Mouse (Mus musculus) spleen, postnatal 14 days (tissue): ENCODE results near the gene Gm826.

Source experiments
- DNase-seq, 2 experiments: peaks; one replicate each; pipeline ENCODE4 v3.0.0; 2021 to 2022; ENCODE audit warnings: low spot score in 2 of 2

Gm826 gene

GRCm38 (mm10) chr2:160334111-160334661 is at the start of gene Gm826:
Gene Gm826, minus strand, starts transcription at chr2:160334162.
- DNase-seq: no peak

DNA sequence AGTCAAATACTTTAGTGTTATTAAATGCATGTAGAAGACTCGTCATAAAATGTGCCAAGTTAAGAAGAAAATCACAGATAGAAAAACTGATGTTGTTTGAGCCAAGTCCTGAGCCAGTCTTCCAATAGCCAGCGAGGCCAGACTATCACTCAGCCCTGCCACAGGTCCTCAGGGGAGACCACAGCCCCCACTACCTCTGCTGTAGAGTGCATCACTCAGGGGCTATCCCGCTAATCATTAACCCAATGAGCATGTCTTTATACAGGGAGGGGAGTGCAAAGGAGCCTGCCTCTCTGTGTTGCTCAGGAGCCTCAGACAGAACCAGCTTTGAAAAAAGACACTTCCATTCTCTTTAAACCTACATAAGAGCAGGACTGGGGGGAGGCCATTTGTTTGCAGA is 49.5 kb upstream of the Gm826 start:
- no peak for DNase-seq

- peak in 1 of 2 experiments; percentile 15 for DNase-seq
Observed at GRCm38 (mm10) chr2:160378271-160378670, 44.3 kb upstream of the Gm826 start.

GRCm38 (mm10) chr2:160376236-160376635 is 42.3 kb upstream of the Gm826 start:
- no peak for DNase-seq

DNA sequence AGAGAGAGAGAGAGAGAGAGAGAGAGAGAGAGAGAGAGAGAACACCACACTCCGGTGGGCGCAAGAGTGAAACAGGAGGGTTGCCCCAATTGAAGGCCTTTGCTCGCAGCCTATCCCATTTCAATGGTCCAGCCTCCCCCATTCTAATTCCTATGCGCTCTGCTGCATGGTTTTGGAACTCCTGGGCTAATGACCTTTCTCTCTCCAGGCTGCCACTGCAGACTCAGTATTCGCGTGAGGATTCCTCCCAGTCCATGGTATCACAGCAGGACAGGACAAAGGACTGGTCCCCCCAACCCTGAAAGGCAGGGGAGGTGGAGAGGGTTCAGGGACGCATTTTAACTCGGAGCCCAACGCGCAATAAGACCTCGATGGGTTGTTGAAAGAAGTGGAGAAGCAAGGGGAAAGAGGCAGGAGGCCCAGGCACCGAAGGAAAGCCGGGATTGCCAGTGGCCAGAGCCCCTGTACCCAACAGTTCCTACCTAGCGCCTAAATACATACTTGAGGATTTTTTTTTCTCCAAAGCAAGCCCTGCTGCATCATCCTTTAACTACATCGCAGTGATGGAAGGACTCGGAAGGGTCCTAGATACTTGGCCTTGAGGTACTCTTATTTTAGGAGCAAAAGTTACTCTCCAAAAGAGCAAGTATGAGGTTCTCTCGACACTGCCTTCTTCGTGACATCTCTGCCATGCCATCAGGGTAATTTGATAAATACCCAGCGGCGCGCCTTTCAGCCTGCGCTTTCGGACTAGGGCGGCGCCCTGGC is 35.9 kb upstream of the Gm826 start:
- DNase-seq: no peak

DNA sequence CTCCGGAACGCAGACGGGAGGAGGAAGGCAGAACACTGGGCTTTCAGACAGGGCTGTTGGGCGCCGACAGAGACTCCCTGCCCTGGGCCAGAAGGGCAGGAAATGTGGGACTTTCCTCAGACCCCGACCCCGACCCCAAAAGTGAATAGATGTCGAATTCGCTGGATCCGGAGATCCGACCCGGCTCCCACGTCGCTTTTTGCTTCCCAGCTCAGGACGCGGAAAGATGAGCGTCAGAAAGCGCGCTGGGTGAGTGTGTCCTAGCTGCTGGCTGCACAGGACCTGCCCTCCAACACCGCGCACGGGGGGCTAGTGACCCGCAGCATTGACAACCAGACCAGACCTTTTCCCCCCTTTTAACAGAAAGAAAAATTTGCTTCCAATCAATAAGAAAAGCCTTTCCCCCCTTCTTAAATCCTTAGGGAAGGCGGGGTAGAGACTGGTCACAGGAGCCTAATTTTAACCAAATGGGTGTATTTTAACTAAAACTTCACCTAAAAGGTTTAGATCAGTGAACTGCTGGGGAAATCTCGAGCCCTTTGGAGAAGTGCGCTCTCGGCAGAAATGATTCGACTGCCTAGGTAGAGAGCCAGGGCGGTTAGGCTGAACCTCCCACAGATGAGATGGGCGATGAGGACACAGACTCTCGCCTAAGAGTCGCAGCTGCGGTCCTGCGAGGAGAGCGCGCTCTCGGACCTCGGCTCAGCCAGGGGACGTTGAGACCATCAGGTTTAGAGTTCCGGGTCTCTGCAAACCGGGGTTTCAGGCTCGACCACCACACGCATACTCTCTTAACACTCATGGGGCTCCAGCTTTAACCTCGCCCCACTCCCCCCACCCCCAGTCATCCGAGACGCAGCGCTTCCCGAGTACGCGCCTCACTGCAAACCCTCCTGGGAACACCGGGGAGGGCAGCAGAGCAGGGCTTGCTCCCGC is 34.7 kb upstream of the Gm826 start:
- DNase-seq: no peak

DNA sequence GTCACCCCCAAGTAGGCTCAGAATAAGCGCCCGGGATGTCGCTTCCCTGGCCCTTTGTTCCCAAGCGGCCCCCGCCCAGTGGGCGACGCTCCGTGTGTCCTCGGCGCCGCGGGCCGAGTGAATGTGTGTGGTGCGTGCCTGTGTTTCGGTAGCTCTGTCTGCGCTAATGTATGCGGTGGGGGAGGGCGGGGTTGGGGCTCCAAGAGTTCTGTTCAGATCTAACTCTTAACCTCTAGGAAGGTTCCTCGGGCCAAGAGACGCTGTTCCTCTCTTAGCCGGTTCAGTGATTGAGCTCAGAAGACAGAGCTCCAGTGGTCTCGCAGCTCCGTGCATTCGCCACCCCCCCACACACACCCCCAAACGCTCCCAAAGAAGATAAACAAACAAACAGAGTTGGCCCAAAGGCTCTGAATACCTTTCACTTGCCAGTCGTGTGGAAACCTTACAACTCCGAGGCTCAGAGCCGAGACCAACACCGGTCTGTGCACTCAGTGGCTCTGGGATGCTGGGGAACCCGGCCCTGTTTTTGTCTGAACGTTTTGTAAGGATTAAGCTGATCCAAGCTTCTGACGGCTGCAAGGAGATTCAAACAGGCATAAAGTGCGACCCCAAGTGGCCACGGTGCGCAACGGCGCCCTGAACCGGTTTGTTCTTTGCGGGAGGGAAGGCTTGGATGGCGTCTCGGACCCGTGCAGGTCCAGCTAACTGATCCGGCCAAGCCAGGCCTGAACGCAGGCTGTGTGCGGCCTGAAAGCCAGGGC is 33.7 kb upstream of the Gm826 start:
- peak; percentile 24 to 35 for DNase-seq

DNA sequence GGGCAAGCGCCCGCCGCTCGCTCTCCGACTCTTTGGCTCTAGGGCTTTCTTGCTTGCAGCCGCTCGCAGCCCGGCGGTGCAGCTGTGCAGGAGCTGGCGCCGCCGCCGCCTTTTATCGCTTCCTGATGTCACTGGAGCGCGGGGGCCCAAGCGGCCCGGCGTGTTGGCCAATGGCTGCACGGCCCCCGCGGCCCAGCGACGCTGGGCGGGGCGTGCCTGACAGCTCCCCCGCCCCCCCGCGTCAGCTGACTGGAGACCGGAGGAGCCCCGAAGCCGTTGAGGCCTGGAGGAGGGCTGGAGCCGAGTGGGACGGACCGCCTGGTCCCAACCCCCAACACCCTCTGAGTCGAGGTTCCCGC is 33.0 kb upstream of the Gm826 start, which contains the start of gene Mafb:
Gene Mafb, minus strand, starts transcription at position 86 of the 359 bp plus-strand sequence.
- DNase-seq: peak; percentile 25 to 47

DNA sequence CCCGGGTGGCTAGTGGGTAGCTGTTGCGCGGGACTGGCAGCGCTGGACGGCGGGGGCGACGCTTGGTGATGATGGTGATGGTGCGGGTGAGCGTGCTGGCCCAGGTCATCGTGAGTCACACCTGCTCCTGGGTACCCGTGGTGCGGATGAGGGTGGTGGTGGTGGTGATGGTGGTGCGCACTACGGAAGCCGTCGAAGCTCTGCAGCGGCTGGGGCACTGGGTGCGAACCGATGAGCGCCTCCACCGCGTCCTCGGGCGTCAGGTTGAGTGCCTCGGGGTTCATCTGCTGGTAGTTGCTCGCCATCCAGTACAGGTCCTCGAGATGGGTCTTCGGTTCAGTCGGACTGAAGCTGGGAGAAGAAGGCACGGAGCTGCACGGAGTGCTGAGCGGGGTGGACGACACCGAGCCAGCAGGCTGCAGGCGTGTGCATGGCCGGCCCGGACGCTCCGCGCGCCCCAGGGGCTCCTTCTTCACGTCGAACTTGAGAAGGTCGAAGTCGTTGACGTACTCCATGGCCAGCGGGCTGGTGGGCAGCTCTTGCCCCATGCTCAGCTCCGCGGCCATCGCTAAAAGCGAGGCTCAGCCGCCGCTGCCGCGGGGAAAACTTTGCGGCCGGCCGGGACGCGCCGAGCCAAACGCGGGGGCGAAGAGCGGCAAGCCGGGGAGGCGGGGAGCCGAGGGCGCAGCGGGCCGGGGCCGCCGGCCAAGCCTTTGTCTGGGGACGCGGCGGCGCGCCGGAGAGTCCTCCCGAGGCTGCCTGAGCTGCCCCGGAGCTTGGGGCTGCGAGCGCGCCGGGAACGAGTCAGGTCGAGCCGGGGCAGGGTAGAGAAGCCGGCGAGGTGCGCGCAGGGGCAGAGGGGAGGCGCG is 32.4 kb upstream of the Gm826 start:
- DNase-seq: no peak

DNA sequence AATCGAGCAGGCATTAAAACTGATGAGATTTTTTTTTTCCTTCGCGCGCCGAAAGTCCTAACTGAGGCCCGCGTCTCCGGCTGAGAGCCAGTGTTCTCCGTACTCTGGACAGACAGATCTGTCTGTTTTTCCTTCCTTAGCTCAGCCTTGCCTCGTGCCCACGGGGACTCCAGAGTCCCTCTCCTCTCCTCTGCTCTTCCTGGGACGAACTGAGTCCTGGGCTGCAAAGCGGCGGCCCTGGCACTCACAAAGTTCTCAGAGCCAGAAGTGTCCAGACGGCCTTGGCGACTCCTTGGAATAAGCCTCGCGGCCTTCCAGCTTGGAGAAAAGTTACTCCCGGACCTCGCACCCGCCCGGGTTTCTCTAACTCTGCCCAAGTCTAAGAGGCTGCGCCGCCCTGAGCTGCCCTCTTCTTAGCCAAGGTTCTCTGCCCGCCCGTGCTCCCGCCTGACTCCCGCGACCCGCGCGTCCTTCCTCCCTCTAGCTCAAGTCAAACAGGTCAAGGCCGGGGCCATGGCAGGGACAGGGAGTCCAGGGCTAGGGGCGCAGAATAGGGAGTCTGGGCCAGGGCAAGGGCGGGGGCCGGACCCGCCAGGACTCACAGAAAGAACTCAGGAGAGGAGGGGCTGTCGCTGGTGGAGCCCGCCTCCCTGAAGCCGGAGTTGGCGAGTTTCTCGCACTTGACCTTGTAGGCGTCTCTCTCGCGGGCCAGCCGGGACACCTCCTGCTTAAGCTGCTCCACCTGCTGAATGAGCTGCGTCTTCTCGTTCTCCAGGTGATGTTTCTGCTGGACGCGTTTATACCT is 31.3 kb upstream of the Gm826 start:
- DNase-seq: no peak

GRCm38 (mm10) chr2:160364666-160365065 is 30.7 kb upstream of the Gm826 start:
- no peak for DNase-seq

- no peak for DNase-seq
Observed at GRCm38 (mm10) chr2:160364128-160364650, 30.2 kb upstream of the Gm826 start.

DNA sequence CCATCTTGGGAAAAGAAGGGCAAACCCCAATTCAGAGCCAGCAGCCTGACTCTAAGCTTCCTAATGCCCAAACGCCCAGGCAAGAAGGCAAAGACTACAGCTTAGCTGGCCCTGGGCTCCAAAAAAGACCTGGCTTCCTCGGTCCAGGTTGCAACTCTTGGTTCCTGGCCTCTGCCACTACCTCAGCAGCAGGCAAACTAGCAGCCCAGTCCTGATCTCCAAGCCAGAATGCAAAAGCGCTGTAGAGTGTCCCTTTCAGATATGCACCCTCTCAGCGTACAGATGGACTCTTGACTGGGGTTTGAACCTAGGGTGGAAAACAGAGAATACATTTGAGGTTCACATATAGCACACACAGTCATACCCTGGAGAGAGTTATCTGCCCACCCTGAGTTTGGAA is 29.2 kb upstream of the Gm826 start:
- no peak for DNase-seq

DNA sequence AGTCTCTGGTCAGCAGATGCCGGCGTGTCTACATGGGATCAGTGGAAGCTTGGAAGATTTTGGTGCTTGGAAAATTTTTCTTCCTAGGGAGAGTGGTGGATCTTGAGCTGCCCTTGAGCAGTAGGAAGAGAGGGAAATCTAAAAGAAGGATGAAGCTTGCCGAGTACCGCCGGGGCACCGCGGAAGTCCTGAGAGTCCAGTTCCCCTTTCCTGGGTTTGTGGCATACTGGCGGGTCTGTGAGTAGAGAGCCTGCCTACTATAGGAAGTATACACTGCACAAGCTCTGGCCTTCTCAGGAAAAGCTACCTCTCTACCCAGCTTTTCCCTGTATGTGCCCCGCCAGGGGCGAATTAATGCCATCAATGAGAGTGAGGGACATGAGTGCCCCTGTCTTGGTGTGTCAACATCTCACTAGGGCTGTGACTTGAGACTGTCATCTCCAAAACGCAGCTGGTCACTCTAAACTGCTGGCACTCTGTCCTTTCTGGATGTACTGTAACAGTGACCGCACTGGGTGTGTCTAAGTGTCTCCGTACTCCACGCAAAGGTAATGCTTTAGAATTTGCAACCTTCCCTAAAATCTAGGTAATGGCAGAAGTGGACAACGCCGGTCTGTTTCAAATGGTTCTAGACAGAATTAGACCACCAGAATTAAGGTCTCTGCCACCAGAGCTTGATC is 27.6 kb upstream of the Gm826 start:
- DNase-seq: no peak

DNA sequence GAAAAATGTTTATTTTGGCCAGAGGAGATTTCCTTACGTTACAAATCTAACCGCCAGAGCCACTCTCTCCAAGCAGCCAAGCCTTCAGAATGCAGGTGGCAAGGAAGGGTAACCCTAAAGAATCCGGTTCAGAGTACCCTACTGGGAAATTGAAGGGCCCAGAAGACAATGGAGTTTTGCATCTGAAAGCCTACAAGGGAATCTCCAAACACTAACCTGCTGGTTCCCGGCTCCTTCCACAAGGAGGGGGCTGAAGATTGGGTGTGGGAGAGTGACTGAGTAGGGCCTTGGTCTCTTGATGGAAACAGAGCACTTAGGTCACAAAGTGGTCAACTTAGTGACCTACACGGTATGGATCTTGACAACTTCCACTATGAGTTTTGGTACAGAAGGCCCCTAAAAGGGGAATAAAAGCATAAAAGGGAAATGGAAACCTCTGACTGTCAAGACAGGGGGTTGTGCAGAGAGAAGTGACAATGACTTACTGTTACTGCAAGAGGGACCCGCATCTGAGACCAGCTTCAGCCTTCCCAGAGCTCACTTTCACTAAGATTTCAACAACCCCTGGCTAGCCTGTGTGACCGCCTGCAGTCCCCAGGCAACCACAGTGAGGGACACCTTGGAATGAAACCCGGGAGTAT is 26.4 kb upstream of the Gm826 start:
- DNase-seq: no peak

- no peak for DNase-seq
Observed at GRCm38 (mm10) chr2:160358896-160359295, 24.9 kb upstream of the Gm826 start.

DNA sequence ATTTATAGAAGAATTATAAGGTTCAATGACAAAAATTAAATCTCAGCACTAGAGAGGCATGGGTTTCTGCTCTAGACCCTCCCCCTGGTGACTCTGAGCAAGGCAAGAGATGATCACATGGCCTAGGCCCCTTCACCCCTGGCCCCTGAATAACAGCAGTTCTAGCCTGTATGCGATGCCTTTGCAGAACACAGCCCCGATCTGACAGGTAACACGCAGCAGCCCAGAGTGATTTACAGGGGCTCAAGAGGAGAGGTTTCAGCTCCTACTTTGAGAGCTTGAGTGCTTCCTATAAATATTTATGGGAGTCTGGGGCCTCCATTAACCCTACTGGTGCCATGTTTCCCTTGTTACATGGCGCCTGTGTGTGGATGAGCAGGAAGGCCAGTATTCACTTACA is 23.5 kb upstream of the Gm826 start:
- DNase-seq: no peak

- DNase-seq: no peak
Observed at GRCm38 (mm10) chr2:160356132-160356531, 22.2 kb upstream of the Gm826 start.

DNA sequence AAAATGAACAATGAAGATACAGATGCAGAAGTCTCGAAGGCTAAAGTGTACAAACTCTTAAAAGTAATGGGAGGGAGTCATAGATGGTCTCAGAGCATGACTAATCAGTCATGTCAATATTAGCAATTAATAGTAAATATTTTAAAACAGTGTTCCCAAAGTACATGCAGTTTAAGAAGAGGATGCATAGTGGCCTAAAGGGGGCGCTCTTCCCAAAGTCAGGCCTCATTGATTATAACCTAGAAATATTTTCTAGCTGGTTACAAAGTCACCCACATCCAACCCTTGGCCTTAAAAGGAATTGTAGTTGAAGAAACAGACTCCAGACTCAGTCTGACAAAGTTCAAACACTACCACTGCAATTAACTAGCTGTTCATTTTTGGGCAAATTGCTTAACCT is 20.4 kb upstream of the Gm826 start:
- no peak for DNase-seq
